Comparison of ENCODE assay signal across 9 mouse cellular contexts in genomic region chr5:69340919-69341801, GRCm38 (mm10). TPM values are rescaled to one million over a fixed set of nuclear protein-coding genes. Genes with fewer than 3 reads are reported as not detected.
DNase-seq lines count a peak whose midpoint lies in the region; TF ChIP-seq lines count a peak whose summit lies in the region.
"Had no signal": no experiment of that assay in that cellular context is flagged by ENCODE, and none has a peak within 500 bp of the region (broad histone marks: within the 10 kb centered on the region; RNA-seq: fewer than 3 reads in every experiment).

Gene Kctd8 (minus strand): TSS chr5:69341679.

- peak; percentile 70 for DNase-seq in adrenal gland, postnatal 10 days
- DNase-seq in cerebellum, postnatal 4 days (ENCODE audit: low spot score in 2 of 2), result peak; percentile 57 to 73
- DNase-seq in gastrocnemius, adult 2 months, result peak; percentile 62
- peak; percentile 31 for DNase-seq in hindlimb bud, embryonic 11.5 days (ENCODE audit: extremely low spot score, low read depth, low spot score)
- DNase-seq in left cerebral cortex, adult 18-20 months (ENCODE audit: low spot score in 2 of 2), result peak; percentile 47 to 72
- peak; percentile 72 for DNase-seq in lung, postnatal 10 days
- DNase-seq in right cerebral cortex, adult 2 months (ENCODE audit: low spot score in 2 of 2), result peak; percentile 52 to 72
- no peak for DNase-seq in natural killer cell, adult 2 months (ENCODE audit: low spot score in 2 of 2)

- H3K27ac ChIP-seq in gastrocnemius, adult 2 months, result no peak within 1 kb of the TSS

- TF ChIP-seq CTCF in gastrocnemius, adult 2 months (IDR thresholded peaks at IDR 0.05), result no peak

- intact Hi-C loops in gastrocnemius, adult 2 months (cut with DNase I), result no loop called here

- peak within 1 kb of the TSS; percentile 68 for H3K4me3 ChIP-seq in gastrocnemius, adult 2 months
- H3K4me3 ChIP-seq: erythroblast, embryonic 14.5 days had no signal

RNA-seq across cellular contexts. Expression of gene Kctd8, which starts in this region (rescaled TPM):
- under 1 TPM; 0.12 to 0.30 TPM for total RNA-seq in adrenal gland, postnatal 10 days (2021)
- total RNA-seq in gastrocnemius, adult 2 months (2021), result under 1 TPM in 1 of 2 experiments, not detected in 1; 0.17 TPM
- total RNA-seq in left cerebral cortex, adult 18-20 months (2021), result 1 to 10 TPM; 8.3 to 8.9 TPM

Comparison
In these comparisons a context has a peak if more than half of its experiments do, and no peak if none do; other contexts are left out.
1. RNA of gene Kctd8 (total RNA-seq): 8.3 to 8.9 TPM in left cerebral cortex, adult 18-20 months; 0.12 to 0.30 TPM in adrenal gland, postnatal 10 days and 0.17 TPM in gastrocnemius, adult 2 months; every median in the first group is over 4 times any median in the second.
2. Peak in DNase-seq in adrenal gland, postnatal 10 days; RNA of the gene not detected or under 1 TPM.
3. Peak in DNase-seq and H3K4me3 ChIP-seq in gastrocnemius, adult 2 months; RNA of the gene not detected or under 1 TPM.
4. DNase-seq: peak in cerebellum, postnatal 4 days (2 of 2), hindlimb bud, embryonic 11.5 days (single experiment), left cerebral cortex, adult 18-20 months (2 of 2), lung, postnatal 10 days (single experiment) and right cerebral cortex, adult 2 months (2 of 2); none in natural killer cell, adult 2 months (0 of 2).